Mouse (Mus musculus) spleen, adult 2 months (tissue): ENCODE results near the gene Ncmap.

ENCODE experiments used
- CTCF ChIP-seq: fragments of 200-500 bp; IDR thresholded peaks from 2 replicates; pipeline ENCODE4 v1.5.1; 2011; ENCODE audit warnings: mild to moderate bottlenecking, inconsistent platforms; ENCODE audit not compliant: insufficient read depth, insufficient read length, insufficient replicate concordance; ENCODE audit errors: extremely low read depth
- POLR2A ChIP-seq: fragments of 200-500 bp; IDR thresholded peaks from 2 replicates; pipeline ENCODE4 v1.6.1; 2011; ENCODE audit warnings: low read depth, low read length, inconsistent platforms

DNA sequence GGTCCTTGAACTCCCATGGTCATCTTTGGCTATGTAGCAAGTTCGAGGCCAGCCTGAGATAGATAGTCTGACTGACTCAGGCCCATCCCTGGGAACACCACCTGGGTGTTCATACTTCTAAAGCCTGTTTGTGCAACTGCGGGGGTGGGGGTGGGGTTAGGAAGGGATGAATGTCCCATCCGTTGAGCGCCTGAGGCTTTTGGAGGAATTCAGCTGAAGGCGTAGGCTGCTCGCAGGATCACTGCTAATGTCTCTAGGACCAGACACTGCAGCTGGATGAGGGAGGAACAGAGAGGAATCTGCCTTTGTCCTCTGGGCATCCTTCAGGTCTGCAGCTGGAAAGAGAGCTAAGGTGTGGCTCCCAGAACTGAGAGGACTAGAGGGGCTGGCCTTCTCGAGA is 3.4 kb downstream of the Ncmap start:
- TF ChIP-seq POLR2A (no peak), CTCF (no peak)
